Mouse (Mus musculus): Measurements from ENCODE around the gene Vcam1.

The Vcam1 gene

DNA sequence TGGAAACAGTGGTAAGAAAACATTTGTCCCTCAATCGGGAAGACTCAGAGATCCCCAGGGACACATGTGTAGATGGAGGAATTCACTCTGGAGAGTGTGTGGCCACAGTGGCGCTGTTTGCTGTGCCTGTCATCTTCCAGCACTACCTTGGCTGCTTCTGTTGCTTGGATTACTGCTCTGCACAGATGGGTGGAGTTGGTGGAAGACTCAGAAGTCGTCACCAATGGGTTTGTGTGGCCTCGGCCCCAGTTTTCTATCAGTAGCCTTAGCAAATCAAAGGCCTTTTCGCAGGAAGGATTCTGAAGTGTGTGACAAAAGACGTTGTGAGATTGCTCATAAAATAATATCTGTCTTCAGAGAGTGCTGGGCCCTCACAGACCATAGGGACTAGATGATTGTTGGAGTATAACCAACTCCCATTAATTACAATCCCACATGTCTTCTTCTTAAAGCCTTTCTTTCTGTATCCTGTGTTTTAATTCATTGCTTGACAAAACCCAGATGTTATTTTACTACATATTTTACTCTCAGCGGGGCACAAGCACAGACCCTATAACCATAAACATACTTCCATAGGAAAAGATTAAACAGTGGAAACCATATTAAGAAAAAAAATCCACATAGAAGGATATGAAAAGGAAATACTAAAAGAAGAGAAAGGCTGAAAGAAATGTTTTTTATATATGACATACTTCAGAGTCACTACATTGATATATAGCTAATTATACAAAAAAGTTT lies 48.4 kb downstream of the Vcam1 start:
- DNase-seq: no peak

DNA sequence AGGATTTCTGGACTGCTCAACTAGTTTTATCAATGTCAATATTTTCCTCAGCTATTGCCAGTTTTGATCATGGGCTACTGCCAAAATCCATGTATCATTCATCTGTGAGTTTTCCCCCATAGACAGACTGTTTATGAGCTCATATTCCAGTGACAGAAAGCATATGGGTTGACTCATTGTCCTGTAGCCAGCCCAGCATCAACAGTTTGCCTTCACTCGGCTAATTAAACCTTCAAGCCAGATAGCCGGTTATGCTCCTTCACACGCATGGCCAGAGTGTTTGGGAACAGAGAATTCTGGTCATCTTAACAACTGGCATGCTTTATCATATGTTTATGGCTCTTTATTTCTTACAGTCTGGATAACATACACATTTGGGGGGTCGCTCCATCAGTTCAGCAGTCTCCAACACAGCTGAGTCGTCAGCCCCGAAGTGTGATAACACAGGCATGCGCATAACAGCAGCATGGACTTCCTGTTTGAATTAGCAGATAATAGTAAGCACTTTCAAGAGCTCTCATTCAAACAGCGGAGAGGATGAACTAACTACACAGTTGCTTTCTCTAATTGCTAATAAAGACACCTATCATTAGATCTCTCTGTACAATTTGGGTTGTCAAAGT lies 49.2 kb downstream of the Vcam1 start:
- DNase-seq: no peak

DNA sequence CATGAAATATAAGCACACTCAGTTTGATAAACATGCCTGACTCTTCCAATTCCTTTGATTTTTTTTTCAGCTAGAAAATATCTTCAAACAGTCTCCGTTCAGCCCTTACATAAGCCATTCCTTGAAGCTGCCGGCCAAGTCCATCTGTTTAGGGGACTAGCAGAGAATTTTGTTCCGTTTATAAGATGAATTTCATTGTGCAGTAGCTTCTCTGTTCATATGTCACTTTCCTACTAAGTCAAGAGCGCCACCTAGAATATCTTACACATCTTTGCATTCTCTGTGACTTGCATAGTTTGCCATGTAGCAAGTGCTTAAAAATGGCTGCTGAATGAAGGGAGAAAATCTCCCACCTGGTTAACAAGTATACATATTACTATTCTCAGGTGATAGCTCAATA lies 51.0 kb downstream of the Vcam1 start:
- no peak for DNase-seq

DNA sequence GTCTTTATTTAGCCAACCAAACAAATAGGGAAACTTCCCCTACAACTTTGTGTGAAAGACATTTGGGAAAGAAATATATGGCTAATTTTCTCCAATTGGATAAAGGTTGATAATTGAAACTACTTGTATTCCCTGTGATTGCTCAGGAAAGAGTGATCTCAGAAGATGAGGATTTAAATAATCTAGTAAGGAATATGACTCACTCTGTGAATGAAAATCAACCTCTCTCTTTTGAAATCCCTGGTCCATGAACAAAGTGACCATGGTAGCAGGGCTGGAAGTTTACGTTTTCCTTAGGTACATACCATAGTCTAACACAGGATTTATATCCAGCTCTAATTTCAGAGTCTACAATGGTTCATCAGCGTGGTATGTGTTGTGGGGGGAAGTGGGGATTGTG lies 52.7 kb downstream of the Vcam1 start:
- no peak for DNase-seq

DNA sequence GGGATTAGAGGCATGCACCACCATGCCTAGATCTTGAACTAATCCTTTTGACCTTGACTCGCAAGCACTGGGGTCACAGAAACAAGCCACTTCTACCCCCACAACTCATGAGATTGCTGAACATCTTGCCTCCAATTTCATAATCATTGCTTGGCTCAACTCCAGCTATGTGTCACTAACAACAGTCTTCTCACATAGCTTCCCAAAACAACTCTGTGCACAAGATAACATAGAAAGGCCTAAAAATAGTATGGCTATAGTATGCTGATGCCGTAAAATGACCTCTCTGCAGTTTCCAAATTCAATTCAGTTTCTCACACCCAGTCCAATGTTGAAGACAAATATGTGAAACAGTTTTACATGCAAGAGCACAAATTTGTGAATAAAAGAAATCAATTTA lies 56.9 kb downstream of the Vcam1 start:
- DNase-seq: no peak

DNA sequence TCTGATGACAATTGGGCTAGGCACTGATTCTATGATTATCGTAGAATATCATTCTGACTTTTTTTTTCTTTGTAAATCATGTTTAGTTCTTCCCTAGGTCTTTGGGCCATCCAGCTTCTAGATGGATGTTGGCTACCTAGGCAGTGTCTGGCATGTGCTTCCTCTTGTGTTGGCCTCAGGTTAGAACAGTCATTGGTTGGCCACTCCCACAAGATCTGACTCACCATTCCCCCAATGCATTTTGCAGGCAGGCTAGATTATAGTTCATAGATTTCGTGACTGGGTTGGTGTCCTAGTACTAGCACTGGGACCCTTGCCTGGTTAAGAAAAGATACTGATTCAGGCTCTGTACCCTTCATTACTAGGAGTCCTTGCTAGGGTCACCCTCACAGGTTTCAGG lies 67.3 kb downstream of the Vcam1 start:
- DNase-seq: no peak

DNA sequence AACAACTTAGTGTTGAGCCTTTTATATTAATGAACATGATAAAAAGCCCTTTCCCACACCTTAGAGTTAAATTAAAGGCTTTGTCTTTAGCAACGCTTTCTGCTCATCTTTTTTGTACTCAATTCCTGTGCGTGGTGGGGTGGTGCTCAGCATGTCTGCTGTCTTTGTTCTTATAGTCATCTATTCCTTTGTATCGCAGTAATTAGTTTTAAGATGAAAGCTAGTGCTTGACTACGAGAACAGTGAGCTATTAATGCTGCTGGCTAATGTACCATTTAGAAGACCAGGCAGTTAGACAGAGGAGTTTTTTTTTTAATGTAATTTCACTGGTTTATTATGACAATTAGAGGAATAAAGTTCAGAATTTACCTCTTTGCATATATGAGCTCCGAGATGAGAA lies 69.2 kb downstream of the Vcam1 start:
- no peak for DNase-seq
